Mouse (Mus musculus): ENCODE data around the gene Otog. TPM values are rescaled to one million over a fixed set of nuclear protein-coding genes. Genes with fewer than 3 reads are reported as not detected.

Otog gene
- polyA plus RNA-seq, 1 experiment from 2014 or later = 0.45 TPM

DNA sequence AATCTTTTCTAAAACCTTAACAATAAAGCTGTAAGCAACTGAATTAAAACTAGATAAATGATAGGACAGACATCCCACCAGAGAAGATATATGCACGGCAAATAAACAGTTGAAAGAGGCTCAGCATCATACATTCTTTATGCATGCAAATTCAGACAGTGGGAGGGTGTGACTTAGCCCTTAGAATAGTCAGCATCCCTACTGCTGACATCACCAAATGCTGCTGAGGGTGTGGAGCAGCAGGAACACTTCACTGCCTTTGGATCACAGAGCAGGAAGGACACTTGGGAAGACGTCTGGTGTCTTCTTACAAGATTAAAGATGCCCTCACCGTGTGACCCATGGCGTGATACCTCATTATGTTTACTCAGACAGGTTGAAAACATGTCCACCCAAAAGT is 87.1 kb downstream of the Otog start:
- H3K36me3 ChIP-seq (ENCODE audit: control insufficient read depth, insufficient read depth, low read length) = no peaks in the 10 kb centered on the region
- DNase-seq (ENCODE audit: low spot score) (no peak), ATAC-seq (ENCODE audit: low FRiP score) (no peak)
- no peak overlapping the region for H3K4me3 ChIP-seq (ENCODE audit: low read depth, low read length)
- no peak overlapping the region for H3K9ac ChIP-seq (ENCODE audit: low read depth, low read length)
- no peak overlapping the region for H3K27ac ChIP-seq (ENCODE audit: low read depth, low read length)
- H3K27me3 ChIP-seq (ENCODE audit: control insufficient read depth, insufficient read depth, low read length) = no peaks in the 10 kb centered on the region
- H3K9me3 ChIP-seq (ENCODE audit: control insufficient read depth, low read length) = no peaks in the 10 kb centered on the region
- no peak overlapping the region for H3K4me2 ChIP-seq (replicated peaks; ENCODE audit: low read depth, low read length)
- 64% methylated on average over 4 of the region's 4 CpGs for WGBS
- H3K4me1 ChIP-seq (replicated peaks; ENCODE audit: control insufficient read depth, insufficient read depth, low read length) = no peaks in the 10 kb centered on the region

GRCm38 (mm10) chr7:46337397-46337796 is 96.6 kb downstream of the Otog start:
- no peak overlapping the region for H3K9ac ChIP-seq (ENCODE audit: low read depth, low read length)
- no peaks in the 10 kb centered on the region for H3K4me1 ChIP-seq (replicated peaks; ENCODE audit: control insufficient read depth, insufficient read depth, low read length)
- H3K4me2 ChIP-seq (replicated peaks; ENCODE audit: low read depth, low read length) = no peak overlapping the region
- ATAC-seq (ENCODE audit: low FRiP score) (no peak), DNase-seq (ENCODE audit: low spot score) (no peak)
- H3K4me3 ChIP-seq (ENCODE audit: low read depth, low read length) = no peak overlapping the region
- no peaks in the 10 kb centered on the region for H3K36me3 ChIP-seq (ENCODE audit: control insufficient read depth, insufficient read depth, low read length)
- 89% methylated on average over 9 of the region's 9 CpGs for WGBS
- H3K9me3 ChIP-seq (ENCODE audit: control insufficient read depth, low read length) = no peaks in the 10 kb centered on the region
- H3K27ac ChIP-seq (ENCODE audit: low read depth, low read length) = no peak overlapping the region
- no peaks in the 10 kb centered on the region for H3K27me3 ChIP-seq (ENCODE audit: control insufficient read depth, insufficient read depth, low read length)

- no peak for DNase-seq (ENCODE audit: low spot score)
- Histone ChIP-seq H3K4me2 (replicated peaks; ENCODE audit: low read depth, low read length) (no peak overlapping the region), H3K9me3 (ENCODE audit: control insufficient read depth, low read length) (no peaks in the 10 kb centered on the region), H3K36me3 (ENCODE audit: control insufficient read depth, insufficient read depth, low read length) (no peaks in the 10 kb centered on the region), H3K27ac (ENCODE audit: low read depth, low read length) (no peak overlapping the region), H3K9ac (ENCODE audit: low read depth, low read length) (no peak overlapping the region), H3K4me3 (ENCODE audit: low read depth, low read length) (no peak overlapping the region), H3K4me1 (replicated peaks; ENCODE audit: control insufficient read depth, insufficient read depth, low read length) (no peaks in the 10 kb centered on the region), H3K27me3 (ENCODE audit: control insufficient read depth, insufficient read depth, low read length) (no peaks in the 10 kb centered on the region)
- WGBS = 60% methylated on average over 3 of the region's 3 CpGs
- no peak for ATAC-seq (ENCODE audit: low FRiP score)
Measured at GRCm38 (mm10) chr7:46339818-46340217, 99.0 kb downstream of the Otog start.

DNA sequence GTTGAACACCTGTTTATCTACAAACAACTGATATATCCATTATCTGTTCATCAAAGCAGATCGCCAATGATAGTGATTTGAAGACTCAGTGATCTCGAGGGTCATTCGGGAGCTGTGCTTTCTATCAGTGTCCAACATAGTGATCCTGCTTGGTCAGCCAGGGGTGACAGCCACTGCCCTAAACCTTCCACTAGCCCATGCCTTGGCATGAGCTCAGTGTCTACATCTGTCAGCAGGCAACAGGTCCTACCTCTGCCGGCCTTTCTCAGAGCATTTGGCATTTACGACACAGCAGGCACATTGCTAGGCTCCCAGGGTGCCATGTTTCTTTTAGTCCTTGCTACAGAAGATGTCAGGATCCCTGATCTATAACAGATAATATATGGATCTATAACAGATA is 99.5 kb downstream of the Otog start:
- no peak overlapping the region for H3K4me3 ChIP-seq (ENCODE audit: low read depth, low read length)
- ATAC-seq (ENCODE audit: low FRiP score) (no peak), DNase-seq (ENCODE audit: low spot score) (no peak)
- H3K9me3 ChIP-seq (ENCODE audit: control insufficient read depth, low read length) = no peaks in the 10 kb centered on the region
- no peaks in the 10 kb centered on the region for H3K4me1 ChIP-seq (replicated peaks; ENCODE audit: control insufficient read depth, insufficient read depth, low read length)
- H3K9ac ChIP-seq (ENCODE audit: low read depth, low read length) = no peak overlapping the region
- no peak overlapping the region for H3K4me2 ChIP-seq (replicated peaks; ENCODE audit: low read depth, low read length)
- no peaks in the 10 kb centered on the region for H3K27me3 ChIP-seq (ENCODE audit: control insufficient read depth, insufficient read depth, low read length)
- no peak overlapping the region for H3K27ac ChIP-seq (ENCODE audit: low read depth, low read length)
- WGBS = 77% methylated on average over 5 of the region's 5 CpGs
- no peaks in the 10 kb centered on the region for H3K36me3 ChIP-seq (ENCODE audit: control insufficient read depth, insufficient read depth, low read length)

DNA sequence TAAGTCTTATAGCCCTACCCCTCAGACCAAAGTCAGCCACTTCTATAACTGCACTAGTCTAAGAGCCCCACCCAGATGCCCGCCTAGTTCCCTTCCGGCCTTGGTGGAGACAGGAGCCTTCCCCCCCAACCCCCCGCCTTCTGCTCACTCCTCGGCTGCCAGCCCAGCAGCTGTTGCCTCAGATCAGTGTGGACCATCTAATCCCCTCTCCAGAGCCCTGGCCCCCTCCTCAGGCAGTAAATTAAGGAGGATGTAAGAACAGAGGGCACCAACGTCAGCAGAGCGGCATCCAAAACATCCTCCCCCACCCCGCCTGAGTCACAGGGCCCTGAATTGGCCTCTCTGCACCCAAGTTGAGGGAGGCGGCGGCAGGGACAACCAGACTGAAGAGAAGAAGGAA is 100.7 kb downstream of the Otog start:
- Histone ChIP-seq H3K4me3 (ENCODE audit: low read depth, low read length) (no peak overlapping the region), H3K9me3 (ENCODE audit: control insufficient read depth, low read length) (no peaks in the 10 kb centered on the region), H3K4me2 (replicated peaks; ENCODE audit: low read depth, low read length) (no peak overlapping the region), H3K9ac (ENCODE audit: low read depth, low read length) (no peak overlapping the region), H3K27ac (ENCODE audit: low read depth, low read length) (no peak overlapping the region), H3K27me3 (ENCODE audit: control insufficient read depth, insufficient read depth, low read length) (no peaks in the 10 kb centered on the region), H3K4me1 (replicated peaks; ENCODE audit: control insufficient read depth, insufficient read depth, low read length) (no peaks in the 10 kb centered on the region), H3K36me3 (ENCODE audit: control insufficient read depth, insufficient read depth, low read length) (no peaks in the 10 kb centered on the region)
- DNase-seq (ENCODE audit: low spot score) = no peak
- WGBS = 89% methylated on average over 9 of the region's 9 CpGs
- ATAC-seq (ENCODE audit: low FRiP score) = no peak

- no peak overlapping the region for H3K27ac ChIP-seq (ENCODE audit: low read depth, low read length)
- H3K4me3 ChIP-seq (ENCODE audit: low read depth, low read length) = no peak overlapping the region
- H3K9ac ChIP-seq (ENCODE audit: low read depth, low read length) = no peak overlapping the region
- H3K4me2 ChIP-seq (replicated peaks; ENCODE audit: low read depth, low read length) = no peak overlapping the region
- no peaks in the 10 kb centered on the region for H3K4me1 ChIP-seq (replicated peaks; ENCODE audit: control insufficient read depth, insufficient read depth, low read length)
- ATAC-seq (ENCODE audit: low FRiP score) = no peak
- no peaks in the 10 kb centered on the region for H3K9me3 ChIP-seq (ENCODE audit: control insufficient read depth, low read length)
- H3K27me3 ChIP-seq (ENCODE audit: control insufficient read depth, insufficient read depth, low read length) = peaks cover 17% of the 10 kb centered on the region
- no peaks in the 10 kb centered on the region for H3K36me3 ChIP-seq (ENCODE audit: control insufficient read depth, insufficient read depth, low read length)
- WGBS = 62% methylated on average over 4 of the region's 4 CpGs
- DNase-seq (ENCODE audit: low spot score) = no peak
Measured at GRCm38 (mm10) chr7:46347692-46348091, 106.9 kb downstream of the Otog start.

GRCm38 (mm10) chr7:46348813-46349212 is 108.0 kb downstream of the Otog start:
- Histone ChIP-seq H3K4me3 (ENCODE audit: low read depth, low read length) (no peak overlapping the region), H3K27me3 (ENCODE audit: control insufficient read depth, insufficient read depth, low read length) (peaks cover 17% of the 10 kb centered on the region)
- WGBS = 3% methylated on average over 34 of the region's 36 CpGs

GRCm38 (mm10) chr7:46350119-46350702 is 109.4 kb downstream of the Otog start:
- H3K9ac ChIP-seq (ENCODE audit: low read depth, low read length) = no peak overlapping the region
- 55% methylated on average over 9 of the region's 9 CpGs for WGBS
- no peak overlapping the region for H3K4me3 ChIP-seq (ENCODE audit: low read depth, low read length)
- no peak overlapping the region for H3K4me2 ChIP-seq (replicated peaks; ENCODE audit: low read depth, low read length)
- H3K4me1 ChIP-seq (replicated peaks; ENCODE audit: control insufficient read depth, insufficient read depth, low read length) = no peaks in the 10 kb centered on the region
- DNase-seq (ENCODE audit: low spot score) (no peak), ATAC-seq (ENCODE audit: low FRiP score) (no peak)
- no peaks in the 10 kb centered on the region for H3K36me3 ChIP-seq (ENCODE audit: control insufficient read depth, insufficient read depth, low read length)
- no peaks in the 10 kb centered on the region for H3K9me3 ChIP-seq (ENCODE audit: control insufficient read depth, low read length)
- peaks cover 17% of the 10 kb centered on the region for H3K27me3 ChIP-seq (ENCODE audit: control insufficient read depth, insufficient read depth, low read length)
- no peak overlapping the region for H3K27ac ChIP-seq (ENCODE audit: low read depth, low read length)

More at GRCm38 (mm10) chr7:46348813-46349212, 108.0 kb downstream of the Otog start:
- Histone ChIP-seq H3K9ac (ENCODE audit: low read depth, low read length) (no peak overlapping the region), H3K27ac (ENCODE audit: low read depth, low read length) (no peak overlapping the region), H3K4me2 (replicated peaks; ENCODE audit: low read depth, low read length) (peak overlapping the region; percentile 30), H3K9me3 (ENCODE audit: control insufficient read depth, low read length) (no peaks in the 10 kb centered on the region), H3K36me3 (ENCODE audit: control insufficient read depth, insufficient read depth, low read length) (no peaks in the 10 kb centered on the region), H3K4me1 (replicated peaks; ENCODE audit: control insufficient read depth, insufficient read depth, low read length) (no peaks in the 10 kb centered on the region)
- DNase-seq (ENCODE audit: low spot score) = peak; percentile 39
- ATAC-seq (ENCODE audit: low FRiP score) = no peak

GRCm38 (mm10) chr7:46352748-46353147 is 112.0 kb downstream of the Otog start:
- Histone ChIP-seq H3K27ac (ENCODE audit: low read depth, low read length) (no peak overlapping the region), H3K4me1 (replicated peaks; ENCODE audit: control insufficient read depth, insufficient read depth, low read length) (no peaks in the 10 kb centered on the region), H3K4me3 (ENCODE audit: low read depth, low read length) (no peak overlapping the region), H3K4me2 (replicated peaks; ENCODE audit: low read depth, low read length) (no peak overlapping the region), H3K9ac (ENCODE audit: low read depth, low read length) (no peak overlapping the region), H3K36me3 (ENCODE audit: control insufficient read depth, insufficient read depth, low read length) (no peaks in the 10 kb centered on the region), H3K9me3 (ENCODE audit: control insufficient read depth, low read length) (no peaks in the 10 kb centered on the region), H3K27me3 (ENCODE audit: control insufficient read depth, insufficient read depth, low read length) (peaks cover 17% of the 10 kb centered on the region)
- no peak for ATAC-seq (ENCODE audit: low FRiP score)
- 66% methylated on average over 2 of the region's 2 CpGs for WGBS
- DNase-seq (ENCODE audit: low spot score) = no peak

Measured in hindbrain, embryonic 11.5 days (tissue).